Mouse (Mus musculus) midbrain, embryonic 14.5 days (tissue): ENCODE results near the gene Zmym6. TPM values are rescaled to one million over a fixed set of nuclear protein-coding genes. Genes with fewer than 3 reads are reported as not detected.
"Not testable (repeated sequence)": the region's sequence is repeated elsewhere in the genome, so short reads cannot be mapped to it uniquely, and the experiment has no call there.

Source experiments
- ATAC-seq: fragments of 200-750 bp; cut with Nextera tagmentation; 2 replicates; pipeline ENCODE4 v1.8.0; 2017; ENCODE audit warnings: moderate number of reproducible peaks, moderate library complexity; ENCODE audit not compliant: low FRiP score, low TSS enrichment
- DNase-seq: peaks from one replicate; pipeline ENCODE4 v3.0.0-alpha.2; 2015
- H3K27ac ChIP-seq: fragments of 300-500 bp; sonication (generic); replicated peaks from 2 replicates; pipeline ENCODE4 v1.5.1; 2014; ENCODE audit warnings: mild to moderate bottlenecking, low read depth, low read length, moderate library complexity
- H3K27me3 ChIP-seq: fragments of 300-500 bp; sonication (generic); 2 replicates; pipeline ENCODE4 v1.6.1; 2014; ENCODE audit warnings: low read length, control low read depth, mixed read lengths; ENCODE audit not compliant: control insufficient read depth, insufficient read depth
- H3K36me3 ChIP-seq: fragments of 300-500 bp; sonication (generic); 2 replicates; pipeline ENCODE4 v1.6.1; 2014; ENCODE audit warnings: low read length, control low read depth; ENCODE audit not compliant: control insufficient read depth, insufficient read depth
- H3K4me1 ChIP-seq: fragments of 300-500 bp; sonication (generic); 2 replicates; pipeline ENCODE4 v1.6.1; 2014; ENCODE audit warnings: mild to moderate bottlenecking, antibody characterized with exemption, low read length, control low read depth; ENCODE audit not compliant: control insufficient read depth, insufficient read depth
- H3K4me2 ChIP-seq: fragments of 300-500 bp; sonication (generic); 2 replicates; pipeline ENCODE4 v1.6.1; 2014; ENCODE audit warnings: mild to moderate bottlenecking, low read length, moderate library complexity
- H3K4me3 ChIP-seq: fragments of 300-500 bp; sonication (generic); replicated peaks from 2 replicates; pipeline ENCODE4 v1.5.1; 2014; ENCODE audit warnings: low read depth, low read length
- H3K9ac ChIP-seq: fragments of 300-500 bp; sonication (generic); replicated peaks from 2 replicates; pipeline ENCODE4 v1.6.1; 2014; ENCODE audit warnings: mild to moderate bottlenecking, low read length, moderate library complexity
- H3K9me3 ChIP-seq: fragments of 300-500 bp; sonication (generic); 2 replicates; pipeline ENCODE4 v1.6.1; 2016; ENCODE audit warnings: low read length, control low read depth, mixed read lengths; ENCODE audit not compliant: control insufficient read depth
- WGBS: fragments of 180-500 bp; shearing (Covaris S2); extraction: QIAGEN DNeasy Blood & Tissue Kit; methylation state at CpG from one replicate; pipeline ENCODE4 v1.1.7; 2014; 5-methylcytosine and 5-hydroxymethylcytosine counted together
- polyA plus RNA-seq: library from polyadenylated mRNA; unstranded; fragments of >200 nt; fragmentation: Nextera tagmentation; extraction: Ambion mirVana; gene quantifications from 2 replicates; pipeline ENCODE4 v1.2.1, GENCODE M21; 2014

Zmym6 gene
- polyA plus RNA-seq, 1 experiment from 2014 or later: 42.8 TPM

DNA sequence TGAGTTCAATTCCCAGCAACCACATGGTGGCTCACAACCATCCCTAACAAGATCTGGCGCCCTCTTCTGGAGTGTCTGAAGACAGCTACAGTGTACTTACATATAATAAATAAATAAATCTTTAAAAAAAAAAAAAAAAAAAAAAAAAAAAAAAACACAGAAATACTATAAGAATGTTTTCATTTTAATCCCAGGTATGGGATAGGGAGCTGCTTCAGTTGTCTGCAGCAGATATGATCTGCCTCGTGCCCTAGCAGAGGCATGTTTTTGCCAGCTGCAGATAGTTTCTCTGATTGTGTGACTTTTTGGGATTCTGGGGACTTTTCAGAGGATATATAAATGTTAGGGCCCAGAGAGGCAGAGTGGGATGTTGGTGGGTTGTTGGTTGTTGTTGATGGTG, 22.4 kb downstream of the Zmym6 start:
- WGBS: 93% methylated on average over 1 of the region's 2 CpGs
- H3K9me3 ChIP-seq, H3K27ac ChIP-seq, H3K4me2 ChIP-seq, H3K4me1 ChIP-seq, H3K4me3 ChIP-seq, H3K9ac ChIP-seq, ATAC-seq, DNase-seq, H3K27me3 ChIP-seq: not testable (repeated sequence)
- peaks cover 26% of the 10 kb centered on the region for H3K36me3 ChIP-seq

DNA sequence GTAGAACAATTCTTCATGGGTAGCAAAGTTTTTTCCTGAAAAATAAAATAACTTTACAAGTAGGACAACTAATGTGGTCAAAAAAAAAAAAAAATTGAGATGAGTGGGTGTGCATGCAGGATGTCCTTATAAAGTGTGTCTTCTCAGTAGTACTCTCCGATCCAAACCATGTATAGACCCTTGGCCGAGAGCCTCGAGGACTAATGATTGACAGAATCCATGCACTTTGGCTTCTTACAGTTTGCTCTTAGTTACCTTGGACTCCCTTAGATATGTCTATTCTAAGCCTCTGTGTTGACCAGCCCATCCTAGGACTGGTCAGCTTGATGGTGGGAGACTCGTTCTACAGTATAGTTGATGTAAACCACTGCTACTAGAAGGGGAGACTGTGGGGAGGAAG, 30.4 kb downstream of the Zmym6 start:
- DNase-seq (no peak), ATAC-seq (no peak)
- Histone ChIP-seq H3K36me3 (peaks cover 60% of the 10 kb centered on the region), H3K4me3 (no peak overlapping the region), H3K4me2 (no peak overlapping the region), H3K27me3 (no peaks in the 10 kb centered on the region), H3K27ac (no peak overlapping the region), H3K9me3 (no peaks in the 10 kb centered on the region), H3K9ac (no peak overlapping the region), H3K4me1 (no peaks in the 10 kb centered on the region)
- WGBS: 97% methylated on average over 4 of the region's 4 CpGs

DNA sequence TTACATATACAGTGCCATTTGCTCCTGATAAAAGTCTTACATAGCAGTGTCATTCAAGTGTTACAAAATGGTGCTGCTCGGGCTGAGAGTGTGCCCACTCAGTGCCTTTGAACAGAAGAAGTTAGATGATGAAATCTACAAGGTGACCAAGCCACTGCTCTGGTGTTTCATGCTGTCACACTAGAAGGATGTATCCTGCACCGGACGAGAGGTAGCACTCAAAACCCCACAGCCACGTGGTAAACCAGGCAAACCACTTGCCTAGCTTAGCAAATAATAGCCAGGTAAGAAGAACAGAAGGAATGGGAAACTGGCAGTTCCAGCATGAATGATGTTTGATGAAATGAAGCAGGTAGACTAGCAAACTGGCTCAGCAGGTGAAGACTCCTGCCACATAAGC, 33.4 kb downstream of the Zmym6 start:
- ATAC-seq (no peak), DNase-seq (no peak)
- Histone ChIP-seq H3K4me3 (no peak overlapping the region), H3K27me3 (no peaks in the 10 kb centered on the region), H3K36me3 (peaks cover 46% of the 10 kb centered on the region), H3K9ac (no peak overlapping the region), H3K27ac (no peak overlapping the region), H3K4me1 (no peaks in the 10 kb centered on the region), H3K4me2 (no peak overlapping the region), H3K9me3 (no peaks in the 10 kb centered on the region)
- 80% methylated on average over 4 of the region's 4 CpGs for WGBS

DNA sequence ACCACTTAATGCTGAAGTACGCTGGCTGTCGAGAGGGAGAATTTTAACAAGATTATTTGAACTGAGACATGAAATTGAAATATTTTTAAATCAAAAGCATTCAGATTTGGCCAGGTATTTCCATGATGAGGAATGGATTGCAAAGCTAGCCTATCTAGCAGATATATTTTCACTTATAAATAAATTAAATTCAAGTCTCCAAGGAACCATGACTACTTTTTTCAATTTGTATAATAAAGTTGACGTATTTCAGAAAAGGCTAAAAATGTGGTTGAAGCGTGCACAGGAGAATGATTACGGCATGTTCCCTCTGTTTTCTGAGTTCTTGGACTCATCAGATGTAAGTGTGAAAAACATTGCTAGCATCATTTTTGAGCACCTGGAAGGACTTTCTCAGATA, 46.2 kb downstream of the Zmym6 start, which contains the start of gene Tmem35b:
Tmem35b (plus strand) TSS at position 301 of the 400 bp plus-strand sequence.
- ATAC-seq (no peak), DNase-seq (no peak)
- Histone ChIP-seq H3K27me3 (no peaks in the 10 kb centered on the region), H3K36me3 (peaks cover 22% of the 10 kb centered on the region), H3K27ac (no peak within 1 kb of the TSS), H3K9ac (no peak within 1 kb of the TSS), H3K4me3 (no peak within 1 kb of the TSS), H3K4me1 (peaks cover 9% of the 10 kb centered on the region; the same call in 1 of the 2 replicates), H3K9me3 (no peaks in the 10 kb centered on the region), H3K4me2 (no peak within 1 kb of the TSS)
- WGBS: 96% methylated on average over 5 of the region's 5 CpGs

DNA sequence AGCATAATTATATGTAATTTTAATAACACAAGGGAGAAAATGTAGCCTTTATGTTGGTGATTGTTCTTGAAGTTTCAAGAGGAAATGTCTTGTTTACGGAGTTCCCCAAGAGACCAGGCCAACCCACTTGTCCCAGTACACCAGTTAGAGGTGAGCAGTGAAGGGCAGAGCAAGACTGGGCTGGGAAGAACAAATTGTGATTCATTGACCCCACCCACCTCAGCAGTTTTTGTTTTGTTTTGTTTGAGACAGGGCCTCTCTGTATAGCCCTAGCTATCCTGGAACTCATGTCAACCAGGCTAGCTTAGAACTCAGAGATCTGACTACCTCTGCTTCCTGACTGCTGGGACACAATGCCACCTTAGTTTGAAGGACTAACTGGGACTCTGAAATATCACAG, 47.1 kb downstream of the Zmym6 start:
- ATAC-seq (no peak), DNase-seq (no peak)
- Histone ChIP-seq H3K36me3 (peaks cover 22% of the 10 kb centered on the region), H3K4me1 (peaks cover 9% of the 10 kb centered on the region; the same call in 1 of the 2 replicates), H3K9me3 (no peaks in the 10 kb centered on the region), H3K4me2 (no peak overlapping the region), H3K27ac (no peak overlapping the region), H3K4me3 (no peak overlapping the region), H3K9ac (no peak overlapping the region), H3K27me3 (no peaks in the 10 kb centered on the region)
- WGBS: 96% methylated on average over 1 of the region's 1 CpGs

DNA sequence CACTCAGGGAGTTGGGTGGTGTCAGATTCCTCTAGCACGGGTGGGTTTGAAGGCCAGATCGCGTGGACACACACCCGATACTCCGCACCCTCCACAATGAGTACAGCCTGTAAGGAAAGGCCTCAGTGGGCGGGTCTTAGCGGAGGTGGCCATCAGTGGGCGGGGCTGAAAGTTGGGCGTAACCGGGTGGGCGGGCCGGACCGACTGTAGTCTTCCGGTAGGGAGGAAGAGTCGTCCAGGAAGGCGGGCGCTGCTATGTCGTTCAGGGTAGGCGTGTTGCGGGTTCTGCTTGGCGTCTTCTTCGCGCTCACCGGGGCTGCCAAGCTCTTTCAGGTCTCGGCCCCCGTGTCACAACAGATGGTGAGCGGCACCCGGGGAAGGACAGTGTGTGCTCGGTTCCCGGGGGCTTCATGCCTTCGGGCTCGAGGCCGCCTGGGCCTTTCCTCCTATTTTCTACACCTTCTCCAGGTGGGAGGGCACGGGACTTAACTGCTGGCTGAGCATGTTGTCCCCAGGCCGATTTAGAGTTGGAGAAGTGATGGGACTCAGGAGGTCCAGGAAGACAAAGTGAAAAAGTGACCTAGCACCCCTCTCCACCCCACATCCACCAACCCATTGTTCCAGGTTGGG, 48.8 kb downstream of the Zmym6 start:
- WGBS: under 1% methylated on average over 35 of the region's 35 CpGs
- peaks cover 20% of the 10 kb centered on the region for H3K36me3 ChIP-seq
- no peaks in the 10 kb centered on the region for H3K9me3 ChIP-seq
- H3K4me1 ChIP-seq: peaks cover 9% of the 10 kb centered on the region; the same call in 1 of the 2 replicates
- peak overlapping the region; percentile 49; the same call in 1 of the 2 replicates for H3K27ac ChIP-seq
- peak overlapping the region; percentile 62 for H3K4me3 ChIP-seq
- DNase-seq (peak; percentile 90), ATAC-seq (peak; percentile 81; the same call in 1 of the 2 replicates)
- H3K27me3 ChIP-seq: no peaks in the 10 kb centered on the region
- H3K9ac ChIP-seq: peak overlapping the region; percentile 72
- peak overlapping the region; percentile 82 for H3K4me2 ChIP-seq

DNA sequence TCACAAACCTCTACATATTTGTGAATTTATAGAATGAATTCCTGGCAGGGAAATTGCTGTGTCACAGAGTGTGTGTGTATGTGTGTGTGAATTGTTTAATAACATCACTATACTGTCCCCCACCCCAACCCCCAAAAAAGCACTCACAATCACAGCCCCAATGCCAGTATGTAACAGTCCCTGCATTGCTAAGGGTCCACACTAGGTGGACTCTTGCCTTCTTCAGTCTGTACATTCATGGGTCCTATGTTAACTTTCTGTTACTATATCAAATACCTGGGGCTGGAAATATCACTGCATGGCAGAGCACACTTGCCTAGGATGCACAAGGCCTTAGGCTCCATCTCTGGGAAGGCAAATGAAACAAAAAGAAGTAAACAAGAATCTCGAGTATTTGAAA, 57.5 kb downstream of the Zmym6 start:
- DNase-seq (no peak), ATAC-seq (no peak)
- Histone ChIP-seq H3K9me3 (no peaks in the 10 kb centered on the region), H3K27ac (no peak overlapping the region), H3K4me3 (no peak overlapping the region), H3K9ac (no peak overlapping the region), H3K4me1 (0 out of 2 replicates have a peak, but pooled peaks cover 4% of the 10 kb centered on the region), H3K27me3 (no peaks in the 10 kb centered on the region), H3K4me2 (no peak overlapping the region), H3K36me3 (no peaks in the 10 kb centered on the region)
- WGBS: 65% methylated on average over 1 of the region's 1 CpGs

DNA sequence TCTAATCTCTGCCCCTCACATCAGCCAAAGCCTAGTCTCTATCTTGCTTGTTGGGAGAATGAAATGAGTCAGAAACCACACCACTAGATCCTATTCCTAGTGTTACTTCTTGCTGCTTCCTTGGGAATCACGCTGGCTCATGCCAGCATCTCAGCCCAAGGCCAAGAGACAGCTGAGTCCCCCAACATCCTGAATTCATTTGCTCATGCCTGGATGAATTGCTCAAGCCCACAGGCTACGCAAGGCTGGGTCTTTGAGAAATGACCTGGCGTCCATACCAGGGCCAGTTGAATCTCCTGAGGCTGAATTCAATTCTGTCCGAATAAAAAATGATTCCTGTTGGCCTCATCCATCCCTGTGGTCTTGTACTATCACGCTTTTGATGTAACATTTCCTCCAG, 60.4 kb downstream of the Zmym6 start:
- no peak for DNase-seq
- H3K9me3 ChIP-seq: no peaks in the 10 kb centered on the region
- WGBS: 86% methylated on average over 5 of the region's 5 CpGs

DNA sequence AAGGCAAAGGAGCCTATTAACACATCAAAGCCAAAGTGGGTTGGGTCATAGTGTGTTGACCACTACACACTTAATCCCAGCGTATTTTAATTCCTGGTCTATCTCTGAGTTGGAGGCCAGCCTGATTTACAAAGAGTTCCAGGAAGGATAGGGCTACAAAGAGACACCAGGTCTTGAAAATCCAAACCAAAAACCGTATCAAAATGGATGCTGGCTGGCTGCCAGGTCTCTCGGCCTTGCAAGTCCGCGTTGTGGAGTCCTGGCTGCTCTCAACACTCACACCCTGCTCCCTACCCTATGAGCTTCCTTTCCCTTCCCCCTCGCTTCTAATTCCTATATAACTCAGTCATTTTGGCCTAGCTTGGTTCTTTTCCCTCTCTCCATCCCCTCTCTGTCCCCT, 61.3 kb downstream of the Zmym6 start:
- Histone ChIP-seq H3K4me1 (0 out of 2 replicates have a peak, but pooled peaks cover 4% of the 10 kb centered on the region), H3K9ac (no peak overlapping the region), H3K4me3 (no peak overlapping the region), H3K36me3 (no peaks in the 10 kb centered on the region), H3K27ac (no peak overlapping the region), H3K9me3 (no peaks in the 10 kb centered on the region), H3K27me3 (no peaks in the 10 kb centered on the region), H3K4me2 (no peak overlapping the region)
- ATAC-seq (no peak), DNase-seq (peak; percentile 57)
- WGBS: 15% methylated on average over 6 of the region's 6 CpGs

More for the DNA sequence above, 60.4 kb downstream of the Zmym6 start:
- H3K27me3 ChIP-seq: no peaks in the 10 kb centered on the region
- no peak overlapping the region for H3K27ac ChIP-seq
- no peaks in the 10 kb centered on the region for H3K36me3 ChIP-seq
- H3K4me2 ChIP-seq: no peak overlapping the region
- H3K9ac ChIP-seq: no peak overlapping the region
- no peak for ATAC-seq
- H3K4me1 ChIP-seq: 0 out of 2 replicates have a peak, but pooled peaks cover 4% of the 10 kb centered on the region
- H3K4me3 ChIP-seq: no peak overlapping the region
